Mouse (Mus musculus): ENCODE measurements around the gene Tcf25. TPM values are rescaled to one million over a fixed set of nuclear protein-coding genes. Genes with fewer than 3 reads are reported as not detected.

The Tcf25 gene
- polyA plus RNA-seq, 1 experiment from 2014 or later = 146 TPM

DNA sequence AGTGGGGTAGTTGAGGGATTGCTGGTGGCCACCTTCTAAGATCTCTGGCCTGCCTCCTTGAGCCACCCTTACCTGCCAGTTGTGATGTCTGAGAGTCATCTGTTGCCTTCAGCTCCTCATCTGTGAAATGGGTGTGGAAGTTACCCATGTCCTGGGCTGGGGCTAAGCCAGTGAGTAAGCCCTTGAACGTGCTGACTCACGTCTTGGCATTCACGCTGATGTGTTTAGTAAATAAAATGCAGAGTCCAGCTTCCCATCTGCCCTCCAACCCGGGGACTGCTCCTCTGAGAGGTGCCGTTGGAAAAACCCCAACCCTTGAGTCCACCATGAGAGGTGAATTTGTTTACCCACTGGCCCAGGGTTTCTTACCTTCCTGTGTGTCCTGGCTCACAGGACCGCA lies 27.7 kb upstream of the Tcf25 start:
- 62% methylated on average over 6 of the region's 6 CpGs for WGBS
- DNase-seq (ENCODE audit: low spot score) = no peak
- TF ChIP-seq EP300 (optimal IDR thresholded peaks at IDR 0.05) (no peak), CTCF (IDR thresholded peaks at IDR 0.05; ENCODE audit: low read depth) (no peak)

DNA sequence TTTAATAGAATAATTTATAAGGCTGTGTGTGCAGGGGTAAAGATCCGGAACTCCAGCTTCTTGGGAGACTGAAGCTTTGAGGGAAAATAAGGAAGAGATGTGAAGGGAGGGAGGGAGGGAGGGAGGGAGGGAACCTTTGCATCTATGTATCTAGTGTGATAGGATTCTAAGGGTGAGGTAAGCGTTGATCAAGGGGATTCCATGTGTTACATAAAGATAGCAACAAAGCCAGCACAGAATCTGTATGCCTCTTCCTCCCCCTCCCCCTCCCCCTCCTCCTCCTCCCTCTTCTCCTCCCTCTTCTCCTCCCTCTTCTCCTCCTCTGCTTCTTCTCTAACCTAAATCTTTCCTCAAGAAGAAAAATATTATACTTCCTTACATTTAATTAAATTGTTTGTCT lies 26.3 kb upstream of the Tcf25 start:
- no peak overlapping the region for H3K9ac ChIP-seq (ENCODE audit: low read length)
- no peaks in the 10 kb centered on the region for H3K36me3 ChIP-seq (ENCODE audit: control insufficient read depth, insufficient read depth, low read length)
- no peak for TF ChIP-seq EP300 (optimal IDR thresholded peaks at IDR 0.05)
- no peak for TF ChIP-seq CTCF (IDR thresholded peaks at IDR 0.05; ENCODE audit: low read depth)
- ATAC-seq (ENCODE audit: low FRiP score, low TSS enrichment) (no peak), DNase-seq (ENCODE audit: low spot score) (no peak)
- no peaks in the 10 kb centered on the region for H3K9me3 ChIP-seq (ENCODE audit: control insufficient read depth, low read length)
- no peak overlapping the region for H3K27ac ChIP-seq (replicated peaks)
- no peaks in the 10 kb centered on the region for H3K27me3 ChIP-seq (ENCODE audit: control insufficient read depth, insufficient read depth, low read length)
- no peak overlapping the region for H3K4me3 ChIP-seq (ENCODE audit: low read depth, low read length)
- H3K4me2 ChIP-seq (replicated peaks; ENCODE audit: low read depth) = no peak overlapping the region
- WGBS = 62% methylated on average over 2 of the region's 2 CpGs
- no peaks in the 10 kb centered on the region for H3K4me1 ChIP-seq (replicated peaks; ENCODE audit: control insufficient read depth, insufficient read depth)

More for the DNA sequence above, 27.7 kb upstream of the Tcf25 start:
- Histone ChIP-seq H3K36me3 (ENCODE audit: control insufficient read depth, insufficient read depth, low read length) (no peaks in the 10 kb centered on the region), H3K27ac (replicated peaks) (no peak overlapping the region), H3K4me1 (replicated peaks; ENCODE audit: control insufficient read depth, insufficient read depth) (no peaks in the 10 kb centered on the region), H3K4me2 (replicated peaks; ENCODE audit: low read depth) (no peak overlapping the region), H3K9me3 (ENCODE audit: control insufficient read depth, low read length) (no peaks in the 10 kb centered on the region), H3K9ac (ENCODE audit: low read length) (no peak overlapping the region), H3K27me3 (ENCODE audit: control insufficient read depth, insufficient read depth, low read length) (no peaks in the 10 kb centered on the region), H3K4me3 (ENCODE audit: low read depth, low read length) (no peak overlapping the region)
- no peak for ATAC-seq (ENCODE audit: low FRiP score, low TSS enrichment)

- Histone ChIP-seq H3K4me2 (replicated peaks; ENCODE audit: low read depth) (no peak overlapping the region), H3K36me3 (ENCODE audit: control insufficient read depth, insufficient read depth, low read length) (no peaks in the 10 kb centered on the region), H3K9ac (ENCODE audit: low read length) (no peak overlapping the region), H3K27ac (replicated peaks) (peak overlapping the region; percentile 61; the same call in 1 of the 2 replicates), H3K27me3 (ENCODE audit: control insufficient read depth, insufficient read depth, low read length) (no peaks in the 10 kb centered on the region), H3K4me3 (ENCODE audit: low read depth, low read length) (no peak overlapping the region), H3K9me3 (ENCODE audit: control insufficient read depth, low read length) (no peaks in the 10 kb centered on the region), H3K4me1 (replicated peaks; ENCODE audit: control insufficient read depth, insufficient read depth) (no peaks in the 10 kb centered on the region)
- ATAC-seq (ENCODE audit: low FRiP score, low TSS enrichment) (peak; percentile 16; the same call in 1 of the 2 replicates), DNase-seq (ENCODE audit: low spot score) (peak; percentile 59)
- WGBS = 33% methylated on average over 9 of the region's 9 CpGs
- TF ChIP-seq EP300 (optimal IDR thresholded peaks at IDR 0.05) = no peak
- TF ChIP-seq CTCF (IDR thresholded peaks at IDR 0.05; ENCODE audit: low read depth) = no peak
These were observed 25.2 kb upstream of the Tcf25 start for GRCm38 (mm10) chr8:123348237-123348843.

DNA sequence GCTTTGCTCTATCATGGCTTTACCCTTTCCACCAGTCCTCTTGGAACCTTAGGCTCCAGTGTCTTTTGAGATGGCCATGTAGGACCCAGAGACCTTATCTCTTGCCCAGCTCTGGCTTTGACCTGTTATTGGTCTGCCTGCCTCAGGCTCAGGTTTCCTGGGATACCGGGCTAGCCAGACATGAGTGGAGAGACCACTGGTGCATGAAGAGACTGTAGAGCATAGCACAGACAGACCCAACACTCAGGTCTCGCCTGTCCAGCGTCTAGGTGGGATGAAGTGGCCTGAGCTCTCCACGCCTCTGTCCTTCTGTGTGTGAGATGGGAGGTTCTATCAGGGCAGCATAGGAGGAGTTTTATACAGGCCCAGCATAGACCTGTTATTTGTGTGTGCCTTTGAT lies 24.5 kb upstream of the Tcf25 start:
- no peaks in the 10 kb centered on the region for H3K27me3 ChIP-seq (ENCODE audit: control insufficient read depth, insufficient read depth, low read length)
- H3K4me1 ChIP-seq (replicated peaks; ENCODE audit: control insufficient read depth, insufficient read depth) = no peaks in the 10 kb centered on the region
- no peak overlapping the region for H3K9ac ChIP-seq (ENCODE audit: low read length)
- H3K36me3 ChIP-seq (ENCODE audit: control insufficient read depth, insufficient read depth, low read length) = no peaks in the 10 kb centered on the region
- no peak for ATAC-seq (ENCODE audit: low FRiP score, low TSS enrichment)
- H3K27ac ChIP-seq (replicated peaks) = no peak overlapping the region; the same call in 1 of the 2 replicates
- 89% methylated on average over 4 of the region's 4 CpGs for WGBS
- DNase-seq (ENCODE audit: low spot score) = no peak
- no peak overlapping the region for H3K4me3 ChIP-seq (ENCODE audit: low read depth, low read length)
- TF ChIP-seq CTCF (IDR thresholded peaks at IDR 0.05; ENCODE audit: low read depth) (no peak), EP300 (optimal IDR thresholded peaks at IDR 0.05) (no peak)
- H3K4me2 ChIP-seq (replicated peaks; ENCODE audit: low read depth) = no peak overlapping the region
- H3K9me3 ChIP-seq (ENCODE audit: control insufficient read depth, low read length) = no peaks in the 10 kb centered on the region

GRCm38 (mm10) chr8:123352118-123352517 lies 21.4 kb upstream of the Tcf25 start:
- no peaks in the 10 kb centered on the region for H3K36me3 ChIP-seq (ENCODE audit: control insufficient read depth, insufficient read depth, low read length)
- H3K4me2 ChIP-seq (replicated peaks; ENCODE audit: low read depth) = no peak overlapping the region
- H3K4me3 ChIP-seq (ENCODE audit: low read depth, low read length) = no peak overlapping the region
- no peaks in the 10 kb centered on the region for H3K27me3 ChIP-seq (ENCODE audit: control insufficient read depth, insufficient read depth, low read length)
- ATAC-seq (ENCODE audit: low FRiP score, low TSS enrichment) = no peak
- DNase-seq (ENCODE audit: low spot score) = no peak
- H3K9me3 ChIP-seq (ENCODE audit: control insufficient read depth, low read length) = no peaks in the 10 kb centered on the region
- TF ChIP-seq CTCF (IDR thresholded peaks at IDR 0.05; ENCODE audit: low read depth) = no peak
- TF ChIP-seq EP300 (optimal IDR thresholded peaks at IDR 0.05) = no peak
- H3K4me1 ChIP-seq (replicated peaks; ENCODE audit: control insufficient read depth, insufficient read depth) = no peaks in the 10 kb centered on the region
- no peak overlapping the region for H3K27ac ChIP-seq (replicated peaks)
- WGBS = 70% methylated on average over 12 of the region's 12 CpGs
- H3K9ac ChIP-seq (ENCODE audit: low read length) = no peak overlapping the region

DNA sequence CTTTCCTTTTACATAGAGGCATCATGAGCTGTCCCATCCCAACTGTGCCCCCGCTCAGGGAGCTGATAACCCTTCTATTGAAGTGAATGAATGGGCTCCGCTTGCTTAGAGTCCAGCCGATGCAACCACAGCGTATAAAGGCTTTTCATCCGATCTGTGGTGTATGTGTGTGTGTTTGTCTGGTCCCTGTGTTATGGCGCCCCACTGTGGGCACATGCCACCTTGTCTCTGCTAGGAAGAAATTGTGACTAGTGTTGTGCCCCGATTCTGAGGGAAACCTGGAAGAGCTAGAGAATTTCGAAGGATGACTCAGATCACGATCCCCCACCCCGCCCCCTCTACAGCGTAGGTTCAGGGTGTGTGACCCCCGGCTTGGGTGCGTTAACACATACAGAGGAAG lies 20.8 kb upstream of the Tcf25 start:
- TF ChIP-seq CTCF (IDR thresholded peaks at IDR 0.05; ENCODE audit: low read depth) (peak; percentile 86), EP300 (optimal IDR thresholded peaks at IDR 0.05) (no peak)
- Histone ChIP-seq H3K9me3 (ENCODE audit: control insufficient read depth, low read length) (no peaks in the 10 kb centered on the region), H3K36me3 (ENCODE audit: control insufficient read depth, insufficient read depth, low read length) (no peaks in the 10 kb centered on the region), H3K27ac (replicated peaks) (no peak overlapping the region), H3K9ac (ENCODE audit: low read length) (no peak overlapping the region), H3K4me1 (replicated peaks; ENCODE audit: control insufficient read depth, insufficient read depth) (no peaks in the 10 kb centered on the region), H3K27me3 (ENCODE audit: control insufficient read depth, insufficient read depth, low read length) (no peaks in the 10 kb centered on the region), H3K4me3 (ENCODE audit: low read depth, low read length) (no peak overlapping the region), H3K4me2 (replicated peaks; ENCODE audit: low read depth) (no peak overlapping the region)
- 40% methylated on average over 13 of the region's 13 CpGs for WGBS
- DNase-seq (ENCODE audit: low spot score) (peak; percentile 81), ATAC-seq (ENCODE audit: low FRiP score, low TSS enrichment) (0 out of 2 replicates have a peak, but pooled peaks have one; percentile 44)

All from stomach, postnatal 0 days (tissue).